Mouse (Mus musculus) embryonic facial prominence, embryonic 10.5 days (tissue): Measurements from ENCODE around the gene 4921504E06Rik. TPM values are rescaled to one million over a fixed set of nuclear protein-coding genes. Genes with fewer than 3 reads are reported as not detected.

Source experiments
- DNase-seq: peaks from one replicate; pipeline ENCODE4 v3.0.0-alpha.2; 2017; ENCODE audit warnings: low spot score
- H3K27ac ChIP-seq: fragments of 300-500 bp; sonication (generic); replicated peaks from 2 replicates; pipeline ENCODE4 v1.5.1; 2016; ENCODE audit warnings: mild to moderate bottlenecking
- H3K27me3 ChIP-seq: fragments of 300-500 bp; sonication (generic); replicated peaks from 2 replicates; pipeline ENCODE4 v1.6.1; 2016; ENCODE audit warnings: low read depth, mild to moderate bottlenecking; ENCODE audit not compliant: poor library complexity, severe bottlenecking
- H3K36me3 ChIP-seq: fragments of 300-500 bp; sonication (generic); replicated peaks from 2 replicates; pipeline ENCODE4 v1.6.1; 2016; ENCODE audit warnings: mild to moderate bottlenecking, moderate library complexity
- H3K4me1 ChIP-seq: fragments of 300-500 bp; sonication (generic); 2 replicates; pipeline ENCODE4 v1.6.1; 2016
- H3K4me3 ChIP-seq: fragments of 300-500 bp; sonication (generic); 2 replicates; pipeline ENCODE4 v1.5.1; 2016; ENCODE audit warnings: mild to moderate bottlenecking, moderate library complexity
- H3K9me3 ChIP-seq: fragments of 300-500 bp; sonication (generic); 2 replicates; pipeline ENCODE4 v1.6.1; 2016; ENCODE audit warnings: mild to moderate bottlenecking
- WGBS: fragments of 180-500 bp; shearing (Covaris S2); methylation state at CpG from one replicate; pipeline ENCODE4 v1.1.7; 2016; 5-methylcytosine and 5-hydroxymethylcytosine counted together
- polyA plus RNA-seq: library from polyadenylated mRNA; unstranded; fragments of >200 nt; fragmentation: Nextera tagmentation; extraction: Ambion mirVana; gene quantifications from 2 replicates; pipeline ENCODE4 v1.2.1, GENCODE M21; 2016

Gene 4921504E06Rik
- polyA plus RNA-seq, 1 experiment from 2014 or later = not detected

DNA sequence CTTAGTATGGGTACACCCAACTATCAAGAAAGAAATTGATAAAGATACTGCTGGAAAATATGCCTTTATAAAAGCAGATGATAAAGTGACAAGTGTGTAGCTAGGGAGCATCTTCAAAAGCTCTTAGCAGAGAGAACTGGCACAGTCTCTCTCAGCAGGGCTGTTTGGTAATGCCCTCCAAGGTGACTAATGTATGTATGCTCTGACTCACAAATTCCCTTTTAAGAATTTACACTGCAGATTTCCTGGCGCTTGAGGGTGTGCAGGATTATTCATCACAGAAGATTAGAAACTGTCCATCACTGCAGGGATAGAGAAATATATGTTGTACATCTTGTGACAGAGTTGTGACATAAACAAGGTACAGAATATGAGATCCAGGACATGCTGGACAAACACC is 12.8 kb downstream of the 4921504E06Rik start:
- Histone ChIP-seq H3K4me3 (no peak overlapping the region), H3K4me1 (no peaks in the 10 kb centered on the region), H3K36me3 (no peaks in the 10 kb centered on the region), H3K27me3 (0 out of 2 replicates have a peak, but pooled peaks cover 3% of the 10 kb centered on the region), H3K27ac (no peak overlapping the region), H3K9me3 (no peaks in the 10 kb centered on the region)
- WGBS = 79% methylated on average over 1 of the region's 1 CpGs
- DNase-seq = no peak

DNA sequence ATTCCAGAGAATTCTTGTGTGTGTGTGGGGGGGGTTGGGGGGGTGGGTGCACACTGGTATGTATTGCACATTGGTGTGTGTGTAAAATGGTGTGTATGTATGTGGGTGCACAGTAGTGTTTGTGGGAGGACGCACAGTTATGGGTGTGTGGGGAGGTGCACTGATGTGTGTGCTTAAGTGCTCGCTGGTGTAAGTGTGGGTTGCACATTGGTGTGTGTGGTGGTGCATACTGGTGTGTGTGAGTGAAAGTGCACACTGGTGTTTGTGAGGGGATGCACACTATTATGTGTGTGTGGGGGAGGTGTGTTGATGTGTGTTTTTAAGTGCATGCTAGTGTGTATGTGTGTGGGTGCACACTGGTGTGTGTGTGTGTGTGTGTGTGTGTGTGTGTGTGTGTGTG is 24.3 kb downstream of the 4921504E06Rik start:
- H3K36me3 ChIP-seq = no peaks in the 10 kb centered on the region

GRCm38 (mm10) chr2:19528797-19529196 is 24.9 kb downstream of the 4921504E06Rik start:
- Histone ChIP-seq H3K9me3 (no peaks in the 10 kb centered on the region), H3K27me3 (no peaks in the 10 kb centered on the region), H3K4me1 (no peaks in the 10 kb centered on the region), H3K4me3 (no peak overlapping the region), H3K27ac (no peak overlapping the region), H3K36me3 (no peaks in the 10 kb centered on the region)
- WGBS = 0% methylated on average over 1 of the region's 1 CpGs
- DNase-seq = peak; percentile 41

More for the DNA sequence above, 24.3 kb downstream of the 4921504E06Rik start:
- Histone ChIP-seq H3K27ac (no peak overlapping the region), H3K9me3 (no peaks in the 10 kb centered on the region), H3K4me3 (no peak overlapping the region), H3K4me1 (no peaks in the 10 kb centered on the region), H3K27me3 (no peaks in the 10 kb centered on the region)
- WGBS = 83% methylated on average over 2 of the region's 2 CpGs
- no peak for DNase-seq

DNA sequence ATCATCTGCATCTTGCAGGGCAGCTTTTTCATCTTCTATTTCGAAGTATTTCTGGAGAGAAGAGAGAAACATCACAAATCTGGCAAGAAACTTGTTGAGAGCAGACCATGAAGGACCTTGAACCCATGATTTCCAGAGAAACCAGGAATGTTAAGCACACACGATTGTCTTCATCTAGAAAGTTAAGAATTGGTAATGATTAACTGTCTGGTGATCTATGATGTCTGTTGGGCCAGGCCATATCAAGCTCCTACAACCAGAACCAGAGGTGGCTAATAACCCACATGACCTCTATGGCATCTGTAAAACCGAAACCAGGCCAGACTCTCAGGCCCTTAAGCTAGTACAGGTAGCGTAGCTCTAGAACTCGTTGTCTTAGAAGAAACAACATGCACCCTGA is 29.6 kb downstream of the 4921504E06Rik start:
- 77% methylated on average over 5 of the region's 5 CpGs for WGBS
- Histone ChIP-seq H3K27ac (no peak overlapping the region), H3K27me3 (peaks cover 20% of the 10 kb centered on the region), H3K4me1 (no peaks in the 10 kb centered on the region), H3K9me3 (no peaks in the 10 kb centered on the region), H3K36me3 (no peaks in the 10 kb centered on the region), H3K4me3 (no peak overlapping the region)
- no peak for DNase-seq

DNA sequence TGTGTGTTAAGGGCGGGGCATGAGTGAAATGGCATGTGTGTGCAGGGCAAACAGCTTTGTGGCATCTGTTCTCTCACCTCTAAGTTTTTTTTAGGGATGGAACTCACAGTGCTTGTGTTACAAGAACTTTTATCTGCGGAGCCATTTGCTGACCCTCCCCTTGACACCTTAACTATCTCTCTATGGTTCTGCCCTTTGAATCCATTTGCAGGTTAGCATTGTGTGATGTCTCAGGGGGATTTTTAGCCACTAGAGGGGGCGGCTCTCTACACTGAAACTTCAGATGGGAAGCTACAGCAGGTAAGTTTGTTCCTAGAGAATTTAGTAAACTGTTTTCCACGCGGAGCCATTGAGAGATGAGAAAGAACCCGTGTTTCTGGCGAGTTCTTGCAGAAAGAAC is 32.1 kb downstream of the 4921504E06Rik start:
- DNase-seq = no peak
- no peaks in the 10 kb centered on the region for H3K9me3 ChIP-seq

DNA sequence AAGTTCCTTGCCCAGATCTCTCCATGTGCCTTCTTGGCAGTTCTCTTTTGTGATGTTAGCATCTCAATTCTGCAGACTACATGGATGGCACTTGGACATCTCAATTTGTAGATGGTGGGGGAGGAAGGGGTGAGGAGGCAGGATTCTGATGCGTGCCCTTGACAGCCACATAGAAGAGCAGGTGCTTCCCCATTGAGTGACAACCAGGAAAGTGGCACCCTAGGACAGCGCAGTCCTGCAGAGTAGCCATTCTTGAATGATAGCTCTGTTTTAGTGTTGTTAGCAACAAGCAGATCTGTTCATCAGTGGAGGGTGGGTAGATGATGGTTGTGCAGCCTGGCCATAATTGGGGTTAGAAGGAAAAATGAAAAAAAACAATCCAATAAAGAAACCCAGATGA is 33.1 kb downstream of the 4921504E06Rik start:
- H3K4me1 ChIP-seq = peaks cover 3% of the 10 kb centered on the region; the same call in 1 of the 2 replicates
- H3K27ac ChIP-seq = no peak overlapping the region
- DNase-seq = no peak
- peaks cover 26% of the 10 kb centered on the region for H3K27me3 ChIP-seq
- H3K4me3 ChIP-seq = no peak overlapping the region
- WGBS = 80% methylated on average over 2 of the region's 2 CpGs
- H3K36me3 ChIP-seq = no peaks in the 10 kb centered on the region
- no peaks in the 10 kb centered on the region for H3K9me3 ChIP-seq

More for the DNA sequence above, 32.1 kb downstream of the 4921504E06Rik start:
- no peak overlapping the region for H3K27ac ChIP-seq
- no peaks in the 10 kb centered on the region for H3K36me3 ChIP-seq
- peaks cover 3% of the 10 kb centered on the region; the same call in 1 of the 2 replicates for H3K4me1 ChIP-seq
- H3K27me3 ChIP-seq = peaks cover 26% of the 10 kb centered on the region
- 38% methylated on average over 7 of the region's 7 CpGs for WGBS
- no peak overlapping the region for H3K4me3 ChIP-seq

- peaks cover 26% of the 10 kb centered on the region for H3K27me3 ChIP-seq
- peak; percentile 52 for DNase-seq
- H3K9me3 ChIP-seq = no peaks in the 10 kb centered on the region
- no peaks in the 10 kb centered on the region for H3K36me3 ChIP-seq
- 5% methylated on average over 7 of the region's 7 CpGs for WGBS
- H3K4me1 ChIP-seq = peaks cover 3% of the 10 kb centered on the region; the same call in 1 of the 2 replicates
- no peak overlapping the region for H3K27ac ChIP-seq
- H3K4me3 ChIP-seq = no peak overlapping the region
Observed at GRCm38 (mm10) chr2:19519768-19520167, 33.9 kb downstream of the 4921504E06Rik start.

DNA sequence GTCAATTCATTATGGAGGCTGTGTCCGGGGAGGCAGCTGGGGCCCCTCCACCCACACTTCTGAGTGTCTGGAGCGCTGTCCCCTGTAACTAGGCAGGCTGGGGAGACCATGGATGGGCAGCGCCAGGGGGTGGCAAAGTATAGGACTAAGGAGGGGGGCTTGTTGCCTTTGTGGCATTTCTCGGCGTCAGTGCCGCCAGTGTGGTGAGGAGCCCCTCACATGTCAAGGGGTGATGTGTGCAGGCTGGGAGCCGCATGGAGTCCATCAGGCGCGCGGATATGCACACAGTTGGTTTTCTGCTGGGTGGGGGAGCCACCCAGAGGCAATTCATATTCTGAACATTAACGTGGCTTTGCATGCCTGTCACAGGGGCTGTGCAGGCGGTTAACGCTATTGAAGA is 35.8 kb downstream of the 4921504E06Rik start:
- Histone ChIP-seq H3K27me3 (peaks cover 26% of the 10 kb centered on the region), H3K9me3 (no peaks in the 10 kb centered on the region), H3K27ac (no peak overlapping the region), H3K36me3 (no peaks in the 10 kb centered on the region), H3K4me3 (no peak overlapping the region), H3K4me1 (peaks cover 3% of the 10 kb centered on the region; the same call in 1 of the 2 replicates)
- no peak for DNase-seq
- WGBS = 56% methylated on average over 13 of the region's 13 CpGs

DNA sequence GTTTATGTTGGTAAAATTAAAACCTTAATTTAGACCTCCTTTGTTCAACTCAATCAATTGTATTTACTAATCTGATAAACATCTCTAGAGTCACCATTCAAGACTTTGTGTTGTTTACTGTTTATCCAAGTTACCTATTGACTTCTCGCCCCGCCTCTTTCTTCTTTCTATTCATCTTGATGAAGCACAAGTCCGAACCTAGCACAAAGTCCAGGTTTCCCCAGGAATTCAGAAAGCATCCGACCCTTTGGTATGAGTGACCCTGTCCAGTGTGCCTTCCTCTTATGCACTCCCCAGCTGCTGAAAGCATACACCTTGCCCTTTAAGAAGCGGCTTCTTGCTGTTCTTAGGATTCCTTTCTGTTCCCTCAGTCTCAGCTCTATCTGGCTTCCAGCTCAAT is 41.3 kb downstream of the 4921504E06Rik start:
- Histone ChIP-seq H3K4me1 (no peaks in the 10 kb centered on the region), H3K27ac (no peak overlapping the region), H3K9me3 (no peaks in the 10 kb centered on the region), H3K4me3 (no peak overlapping the region), H3K36me3 (no peaks in the 10 kb centered on the region), H3K27me3 (no peaks in the 10 kb centered on the region)
- DNase-seq = no peak
- WGBS = 62% methylated on average over 5 of the region's 5 CpGs

DNA sequence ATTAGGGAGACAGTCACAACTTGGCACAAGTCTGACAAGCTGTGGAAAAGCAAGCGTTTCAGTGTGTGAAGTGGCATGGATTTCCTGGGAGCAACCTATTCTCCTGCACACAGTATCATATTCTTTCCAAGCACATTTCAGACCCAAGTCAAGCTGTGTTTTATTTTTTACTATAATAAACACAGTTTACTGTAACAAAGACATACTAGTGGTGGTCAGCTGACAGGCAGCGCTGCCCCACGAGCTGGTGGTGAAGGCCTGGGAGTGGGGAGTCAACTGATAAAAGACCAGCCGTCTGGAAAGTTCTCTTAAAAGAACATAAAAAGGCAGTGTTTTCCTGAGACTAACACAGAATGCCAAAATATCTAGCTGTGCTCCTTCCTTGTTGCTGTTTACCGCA is 42.7 kb downstream of the 4921504E06Rik start:
- DNase-seq = no peak
- no peaks in the 10 kb centered on the region for H3K4me1 ChIP-seq
- no peak overlapping the region for H3K27ac ChIP-seq
- H3K9me3 ChIP-seq = no peaks in the 10 kb centered on the region
- no peaks in the 10 kb centered on the region for H3K27me3 ChIP-seq
- 67% methylated on average over 5 of the region's 5 CpGs for WGBS
- no peak overlapping the region for H3K4me3 ChIP-seq
- no peaks in the 10 kb centered on the region for H3K36me3 ChIP-seq

GRCm38 (mm10) chr2:19505744-19506143 is 48.0 kb downstream of the 4921504E06Rik start:
- 92% methylated on average over 1 of the region's 1 CpGs for WGBS
- H3K4me1 ChIP-seq = no peaks in the 10 kb centered on the region
- H3K9me3 ChIP-seq = no peaks in the 10 kb centered on the region
- no peak overlapping the region for H3K4me3 ChIP-seq
- H3K27me3 ChIP-seq = no peaks in the 10 kb centered on the region
- DNase-seq = no peak
- H3K27ac ChIP-seq = no peak overlapping the region
- H3K36me3 ChIP-seq = no peaks in the 10 kb centered on the region

- Histone ChIP-seq H3K4me1 (no peaks in the 10 kb centered on the region), H3K36me3 (no peaks in the 10 kb centered on the region), H3K4me3 (no peak overlapping the region), H3K27me3 (no peaks in the 10 kb centered on the region), H3K9me3 (no peaks in the 10 kb centered on the region), H3K27ac (no peak overlapping the region)
- 80% methylated on average over 3 of the region's 3 CpGs for WGBS
- DNase-seq = no peak
Observed at GRCm38 (mm10) chr2:19490262-19490661, 63.5 kb downstream of the 4921504E06Rik start.

- H3K27me3 ChIP-seq = peaks cover 46% of the 10 kb centered on the region
- WGBS = 41% methylated on average over 2 of the region's 2 CpGs
- DNase-seq = no peak
- H3K4me3 ChIP-seq = no peak overlapping the region
- H3K27ac ChIP-seq = no peak overlapping the region
- no peaks in the 10 kb centered on the region for H3K36me3 ChIP-seq
- no peaks in the 10 kb centered on the region for H3K9me3 ChIP-seq
- H3K4me1 ChIP-seq = no peaks in the 10 kb centered on the region; the same call in 1 of the 2 replicates
Observed at GRCm38 (mm10) chr2:19461940-19462339, 91.8 kb downstream of the 4921504E06Rik start.
